In genomic region chr6:80476153-80476552, GRCm38 (mm10) we compare ENCODE assay signal across 14 mouse cellular contexts.
A peak's percentile ranks its signal among the peaks of the same experiment; 100 is the strongest.
DNase-seq lines count a peak whose midpoint lies in the region; ATAC-seq lines count a peak whose summit lies in the region.
"Had no signal": no experiment of that assay in that cellular context is flagged by ENCODE, and none has a peak within 500 bp of the region (broad histone marks: within the 10 kb centered on the region; RNA-seq: fewer than 3 reads in every experiment).

No protein-coding gene starts in this region.

- ATAC-seq in megakaryocyte progenitor cell, adult 5-6 weeks (replicated peaks; ENCODE audit: poor library complexity) = no peak
- ATAC-seq: forebrain, postnatal 0 days had no signal

- DNase-seq in adrenal gland, adult (ENCODE audit: inconsistent age in 2 of 2, low spot score in 1 of 2) = peak; percentile 6 to 85
- DNase-seq in adrenal gland, postnatal 4 days (ENCODE audit: low spot score in 2 of 2) = no peak
- DNase-seq in left cerebral cortex, postnatal 4 days = peak; percentile 34
- DNase-seq in left cerebral cortex, adult 11 months (ENCODE audit: low spot score) = no peak
- peak; percentile 26 to 76 for DNase-seq in layer of hippocampus, adult 18-20 months (ENCODE audit: low spot score in 2 of 2)
- peak; percentile 30 for DNase-seq in retina, embryonic 14.5 days (ENCODE audit: low spot score)
- DNase-seq in spleen, postnatal 4 days (ENCODE audit: low spot score in 2 of 2) = no peak
- DNase-seq: cerebellum, adult 8-10 months; forebrain, postnatal 0 days; gastrocnemius, postnatal 14 days; kidney, adult 8-10 months; lung, postnatal 14 days; spleen, adult 18-20 months had no signal

- intact Hi-C loops in left cerebral cortex, postnatal 4 days (cut with DNase I) = no loop called here

Comparison
In these comparisons a context has a peak if more than half of its experiments do, and no peak if none do; other contexts are left out.
1. DNase-seq: peak in adrenal gland, adult (2 of 2), left cerebral cortex, postnatal 4 days (single experiment), layer of hippocampus, adult 18-20 months (2 of 2) and retina, embryonic 14.5 days (single experiment); none in adrenal gland, postnatal 4 days (0 of 2), left cerebral cortex, adult 11 months (single experiment) and spleen, postnatal 4 days (0 of 2).